Mouse (Mus musculus): ENCODE data around the gene Syk. TPM values are rescaled to one million over a fixed set of nuclear protein-coding genes. Genes with fewer than 3 reads are reported as not detected.

The Syk gene
- total RNA-seq (2017) = 99.6 and 106 TPM in 2 replicates

DNA sequence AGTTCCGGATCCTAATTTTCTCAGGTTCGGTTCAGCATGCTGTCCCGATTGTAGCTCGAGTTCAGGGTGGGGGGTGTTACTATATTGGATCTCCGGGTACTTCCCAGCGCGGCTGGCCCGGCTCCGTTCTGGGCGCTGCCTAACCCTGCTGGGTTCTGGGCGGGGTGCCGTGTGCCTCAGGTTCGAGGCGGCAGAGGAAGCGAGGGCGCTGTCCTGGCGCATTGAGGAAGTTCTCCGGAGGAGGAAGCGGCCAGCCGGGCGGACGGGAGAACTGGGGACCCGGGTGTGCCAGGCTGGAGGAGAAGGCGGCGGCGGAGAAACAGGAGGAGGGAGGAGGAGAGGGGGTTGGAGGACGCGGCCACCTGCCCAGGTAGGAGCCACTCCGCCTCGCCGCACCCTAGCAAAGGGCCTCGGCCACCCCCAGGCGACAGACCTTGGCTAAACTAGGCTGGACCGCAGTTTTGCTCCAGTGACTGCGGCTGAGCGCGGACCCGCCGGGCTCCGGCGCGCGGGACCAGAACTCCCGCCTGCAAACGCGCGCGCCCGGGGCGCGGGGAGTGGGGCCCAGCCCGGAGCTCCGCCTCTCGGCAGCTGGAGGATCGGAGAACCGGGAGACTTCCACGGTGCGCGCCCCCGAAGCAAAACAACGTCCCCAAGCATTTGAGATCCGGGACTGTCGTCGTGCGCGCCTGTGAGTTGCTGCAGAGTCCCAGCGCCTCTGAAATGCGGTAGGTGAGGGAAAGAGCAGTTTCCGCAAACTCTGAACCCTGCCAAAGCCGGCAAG lies at the start of gene Syk:
Gene Syk (plus strand): TSS at position 296 of the 784 bp plus-strand sequence.
- ATAC-seq (replicated peaks in 1 of 2; ENCODE audit: insufficient read depth in 1 of 2, low FRiP score in 2 of 2, low TSS enrichment in 1 of 2, low read depth in 1 of 2, poor library complexity in 2 of 2, severe bottlenecking in 2 of 2) = peak; percentile 61 to 81

DNA sequence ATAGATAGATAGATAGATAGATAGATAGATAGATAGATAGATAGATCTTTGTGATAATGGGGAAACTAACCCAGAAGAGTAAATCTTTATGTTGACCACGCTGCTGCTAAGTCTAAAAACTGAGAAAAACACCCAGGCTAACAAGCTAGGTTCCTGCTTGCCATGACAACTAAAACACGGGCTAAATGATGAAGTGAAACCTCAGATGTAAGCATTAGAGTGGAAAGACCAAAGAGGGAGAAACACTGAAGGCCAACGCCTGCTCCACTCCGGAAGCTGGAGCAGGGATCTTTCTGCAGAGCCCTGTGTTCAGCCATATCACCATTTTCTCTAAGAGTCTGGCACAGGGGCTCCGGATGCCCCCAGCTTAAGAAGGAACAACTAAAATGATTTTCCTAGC lies 49.3 kb upstream of the Syk start:
- ATAC-seq (replicated peaks in 1 of 2; ENCODE audit: insufficient read depth in 1 of 2, low FRiP score in 2 of 2, low TSS enrichment in 1 of 2, low read depth in 1 of 2, poor library complexity in 2 of 2, severe bottlenecking in 2 of 2) = no peak

DNA sequence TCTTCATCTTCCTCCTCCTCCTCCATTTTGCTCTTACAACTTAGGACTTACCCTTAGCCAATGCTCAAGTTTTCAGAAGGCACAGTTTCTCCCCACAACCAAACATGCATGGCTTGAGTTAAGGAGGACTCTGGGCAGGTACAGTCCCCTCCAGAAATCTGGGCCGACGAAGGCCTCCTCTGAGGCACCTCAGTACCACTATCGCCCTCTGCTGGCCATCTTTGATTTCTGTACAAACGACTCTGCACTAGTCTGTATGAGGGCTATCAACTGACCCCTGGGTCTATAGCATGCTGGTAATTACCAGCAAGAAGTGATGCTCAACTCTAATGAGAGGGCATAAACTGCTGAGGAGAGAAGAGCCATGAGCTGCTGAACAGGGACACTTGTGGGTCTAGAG lies 47.4 kb upstream of the Syk start:
- ATAC-seq (replicated peaks in 1 of 2; ENCODE audit: insufficient read depth in 1 of 2, low FRiP score in 2 of 2, low TSS enrichment in 1 of 2, low read depth in 1 of 2, poor library complexity in 2 of 2, severe bottlenecking in 2 of 2) = peak; percentile 50 to 62; a peak in 2 of 4 replicates

DNA sequence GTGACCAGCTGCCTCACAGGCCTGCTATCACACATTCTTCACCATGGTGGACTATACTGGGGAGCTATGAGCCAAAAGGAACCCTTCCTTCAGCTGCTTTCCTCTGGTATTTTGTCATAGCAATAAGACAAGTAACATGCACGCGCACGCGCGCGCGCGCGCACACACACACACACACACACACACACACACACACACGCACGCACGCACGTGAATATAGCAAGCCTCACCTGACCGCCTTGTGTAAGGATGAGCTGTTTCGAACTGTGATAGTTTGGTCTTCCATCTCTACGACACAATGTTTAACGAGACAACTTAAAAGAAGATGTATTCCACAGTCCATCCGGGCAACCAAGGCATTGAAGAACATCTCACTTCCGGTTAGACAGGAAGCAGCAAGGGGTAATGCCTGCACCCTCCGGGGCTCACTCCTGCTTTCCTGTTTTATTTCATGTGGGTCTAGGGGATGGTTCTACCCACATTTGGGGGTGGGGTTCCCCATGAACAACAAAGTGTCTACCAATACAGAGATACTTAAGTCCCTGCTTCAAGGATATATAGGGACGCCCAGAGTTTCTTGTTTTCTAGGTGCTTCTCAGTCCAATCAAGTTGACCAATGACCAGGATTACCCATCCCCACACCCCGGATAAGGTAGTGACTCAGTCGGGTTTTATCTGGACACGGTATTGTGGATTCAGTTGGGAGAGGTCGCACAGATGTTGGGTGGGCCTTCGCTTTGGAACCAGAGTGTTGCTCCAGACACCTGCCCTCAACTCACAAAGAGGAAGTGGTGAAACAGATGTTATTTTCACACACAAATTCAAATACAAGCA lies 45.0 kb upstream of the Syk start:
- ATAC-seq (replicated peaks in 1 of 2; ENCODE audit: insufficient read depth in 1 of 2, low FRiP score in 2 of 2, low TSS enrichment in 1 of 2, low read depth in 1 of 2, poor library complexity in 2 of 2, severe bottlenecking in 2 of 2) = peak in 1 of 2 experiments; percentile 58; a peak in 2 of 4 replicates

DNA sequence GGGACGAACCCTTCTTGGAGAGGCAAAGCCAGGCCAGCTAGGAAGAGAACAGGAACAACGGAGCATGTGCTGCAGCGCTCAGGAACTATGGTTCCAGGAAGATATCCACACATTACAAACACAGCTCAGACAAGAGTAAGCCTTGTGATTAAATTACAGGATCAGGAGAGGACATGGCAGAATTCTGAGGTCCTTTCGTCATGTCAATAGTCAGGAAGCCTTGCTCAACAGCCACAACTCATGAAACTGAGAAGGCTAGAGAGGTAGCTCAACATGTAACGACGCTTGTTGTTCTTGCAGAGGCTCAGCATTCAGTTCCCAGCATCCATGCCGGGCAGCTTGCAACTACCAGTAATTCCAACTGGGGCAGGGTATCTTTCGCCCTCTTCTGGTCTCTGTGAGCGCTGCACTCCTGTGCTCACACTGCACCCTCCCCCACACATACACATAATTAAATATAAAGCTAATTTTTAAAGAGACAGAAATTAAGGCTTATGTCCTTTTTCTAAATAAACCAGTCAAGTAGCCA lies 44.3 kb upstream of the Syk start:
- peak; percentile 13 to 46; a peak in 1 of 4 replicates for ATAC-seq (replicated peaks in 1 of 2; ENCODE audit: insufficient read depth in 1 of 2, low FRiP score in 2 of 2, low TSS enrichment in 1 of 2, low read depth in 1 of 2, poor library complexity in 2 of 2, severe bottlenecking in 2 of 2)

DNA sequence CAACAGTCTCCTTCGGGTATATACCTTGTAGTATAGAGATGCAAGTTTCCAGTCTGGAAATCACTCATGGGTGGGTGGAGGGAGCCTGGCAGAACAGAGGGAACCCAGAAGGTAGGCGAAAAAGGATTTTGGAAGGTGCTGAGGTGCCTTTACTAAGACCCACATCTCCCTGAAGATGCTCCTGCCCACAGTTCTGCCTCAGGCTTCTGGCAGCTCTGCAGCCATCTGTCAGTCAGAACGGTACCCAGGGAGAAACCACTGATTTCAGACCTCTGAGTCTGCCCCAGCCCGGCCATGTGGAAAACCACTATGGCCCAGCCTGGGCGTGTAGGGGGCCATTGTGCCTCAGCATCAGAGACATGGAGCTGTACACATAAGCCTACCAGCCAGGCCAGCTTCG lies 43.5 kb upstream of the Syk start:
- no peak for ATAC-seq (replicated peaks in 1 of 2; ENCODE audit: insufficient read depth in 1 of 2, low FRiP score in 2 of 2, low TSS enrichment in 1 of 2, low read depth in 1 of 2, poor library complexity in 2 of 2, severe bottlenecking in 2 of 2)

DNA sequence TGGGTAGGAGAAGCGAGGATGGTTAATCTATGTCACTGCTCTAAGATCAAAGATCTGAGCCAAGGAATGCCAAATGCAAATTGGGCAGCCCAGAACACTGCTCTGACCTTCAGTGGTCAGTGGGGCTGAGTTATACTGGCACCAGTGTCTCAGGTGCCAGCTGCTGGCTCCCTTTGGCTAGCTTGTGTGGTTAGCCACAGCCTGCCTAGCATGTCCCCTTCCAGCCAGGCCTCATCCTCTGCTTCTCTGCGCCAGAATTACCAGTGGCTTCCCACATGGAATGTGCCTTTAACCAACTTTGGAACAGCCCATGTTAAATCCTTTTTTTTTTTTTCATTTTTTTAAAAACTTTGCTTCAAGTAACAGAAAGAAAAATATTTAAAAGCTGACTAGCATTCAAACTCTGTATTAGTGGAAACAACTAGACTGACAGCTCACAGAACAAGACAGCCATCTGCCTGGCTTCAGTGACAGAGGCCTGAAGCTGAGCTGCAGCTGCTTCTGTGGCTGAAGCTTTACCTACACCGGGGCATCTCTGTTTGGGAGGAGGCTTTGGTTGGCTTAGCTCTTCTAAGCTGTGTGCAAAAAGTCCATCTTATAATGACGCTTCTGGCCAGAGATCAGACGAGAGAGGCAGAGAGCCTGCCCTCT lies 41.5 kb upstream of the Syk start:
- ATAC-seq (replicated peaks in 1 of 2; ENCODE audit: insufficient read depth in 1 of 2, low FRiP score in 2 of 2, low TSS enrichment in 1 of 2, low read depth in 1 of 2, poor library complexity in 2 of 2, severe bottlenecking in 2 of 2) = no peak

DNA sequence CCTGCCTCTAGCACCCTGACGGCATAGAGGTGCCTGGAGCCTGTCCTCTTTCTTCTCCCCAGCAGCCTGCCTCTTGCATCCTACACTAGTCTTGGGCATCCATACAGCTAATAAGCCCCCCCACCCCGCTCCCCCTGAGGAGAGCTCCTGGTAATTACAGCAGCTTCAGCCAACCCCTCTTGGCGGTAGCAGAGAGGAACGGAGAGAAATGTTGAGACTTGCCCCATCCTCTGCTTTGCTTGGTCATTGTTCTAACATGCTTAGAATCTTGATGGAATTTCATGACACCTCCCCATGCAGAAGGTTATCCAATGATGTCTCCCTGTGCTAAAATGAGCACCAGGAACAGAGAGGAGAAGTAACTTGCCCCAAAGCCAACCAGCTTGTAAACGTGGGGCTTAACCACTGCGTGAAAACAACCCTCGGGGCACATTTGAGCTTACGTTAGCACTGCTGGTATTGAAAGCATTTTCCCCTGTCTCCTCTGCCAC lies 40.9 kb upstream of the Syk start:
- no peak for ATAC-seq (replicated peaks in 1 of 2; ENCODE audit: insufficient read depth in 1 of 2, low FRiP score in 2 of 2, low TSS enrichment in 1 of 2, low read depth in 1 of 2, poor library complexity in 2 of 2, severe bottlenecking in 2 of 2)

DNA sequence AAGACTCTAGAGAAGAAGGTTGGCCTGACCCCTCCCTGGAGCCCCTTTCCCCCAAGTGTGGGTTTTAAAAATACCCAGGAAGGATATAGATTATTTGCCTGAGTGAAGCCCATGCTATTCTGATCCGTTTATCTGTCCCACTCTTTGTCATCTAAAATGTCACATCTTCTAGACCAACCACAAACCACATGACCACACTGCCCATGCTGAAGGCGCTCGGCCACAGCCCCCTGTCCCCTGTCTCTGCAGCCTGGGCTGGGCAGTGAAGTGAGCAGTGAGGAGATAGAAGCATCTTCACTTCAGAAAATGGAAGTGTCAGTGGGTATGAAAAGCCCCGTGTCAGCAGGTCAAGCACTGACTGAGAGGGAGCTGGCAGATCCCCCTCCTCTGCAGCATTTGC lies 40.3 kb upstream of the Syk start:
- no peak; a peak in 1 of 4 replicates for ATAC-seq (replicated peaks in 1 of 2; ENCODE audit: insufficient read depth in 1 of 2, low FRiP score in 2 of 2, low TSS enrichment in 1 of 2, low read depth in 1 of 2, poor library complexity in 2 of 2, severe bottlenecking in 2 of 2)

DNA sequence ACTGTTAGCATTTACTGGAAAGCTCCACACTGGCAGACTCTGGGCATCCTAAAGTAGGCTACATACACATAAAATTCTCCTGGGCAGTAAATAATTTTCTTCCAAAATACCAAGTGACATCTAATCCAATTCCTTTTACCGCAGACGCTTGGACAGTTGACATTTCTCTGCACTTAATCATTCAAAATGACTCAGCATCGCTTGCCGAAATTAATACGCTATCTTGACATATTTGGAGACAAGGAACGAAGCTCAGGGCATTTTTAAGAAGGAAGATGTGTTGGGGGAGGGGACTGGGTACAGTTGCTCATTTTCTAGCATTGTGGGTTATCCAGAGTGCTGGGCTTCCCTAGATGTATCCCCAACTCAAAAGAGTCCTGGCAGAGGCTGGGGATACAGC lies 36.7 kb upstream of the Syk start:
- no peak for ATAC-seq (replicated peaks in 1 of 2; ENCODE audit: insufficient read depth in 1 of 2, low FRiP score in 2 of 2, low TSS enrichment in 1 of 2, low read depth in 1 of 2, poor library complexity in 2 of 2, severe bottlenecking in 2 of 2)

DNA sequence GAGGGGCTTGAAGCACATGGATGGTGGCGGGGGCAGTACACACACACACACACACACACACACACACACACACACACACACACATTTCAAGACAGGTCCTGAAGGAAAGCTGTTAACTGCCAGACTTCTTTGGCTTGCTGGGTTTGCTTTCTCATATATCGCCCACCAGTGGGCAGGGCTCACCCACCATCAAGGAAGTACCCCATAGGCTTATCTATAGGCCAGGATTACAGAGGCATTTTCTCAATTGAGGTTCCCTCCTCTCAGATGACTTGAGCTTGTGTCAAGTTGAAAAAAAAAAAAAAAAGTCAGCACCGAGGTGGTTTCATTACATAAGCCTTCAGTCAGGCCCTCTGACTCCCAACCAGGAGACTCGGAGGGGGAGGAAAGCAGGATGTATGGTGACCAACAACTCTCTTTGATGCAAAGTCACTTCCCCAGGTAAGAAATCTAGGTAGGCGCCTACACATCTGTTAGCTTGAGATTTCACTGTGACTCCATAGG lies 32.2 kb upstream of the Syk start:
- peak; percentile 30 to 34 for ATAC-seq (replicated peaks in 1 of 2; ENCODE audit: insufficient read depth in 1 of 2, low FRiP score in 2 of 2, low TSS enrichment in 1 of 2, low read depth in 1 of 2, poor library complexity in 2 of 2, severe bottlenecking in 2 of 2)

DNA sequence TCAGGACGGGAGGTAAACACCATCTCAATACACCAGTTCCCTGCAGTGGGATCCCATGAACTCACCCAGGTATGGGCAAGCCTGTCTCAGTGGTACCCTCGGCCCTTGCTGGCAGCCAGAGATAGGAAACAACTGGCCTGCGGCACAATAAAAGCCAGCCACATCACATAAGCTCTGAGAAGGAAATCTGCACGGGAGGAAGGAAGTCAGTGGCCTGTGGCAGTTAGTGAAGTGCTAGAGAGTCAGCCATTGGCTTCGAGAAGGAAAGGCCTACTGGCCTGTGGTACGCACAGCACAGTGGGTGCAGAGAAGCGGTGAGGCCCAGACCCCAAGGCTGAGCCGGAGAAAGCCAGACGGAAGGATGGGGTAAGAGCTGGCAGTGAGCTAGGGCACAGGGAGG lies 31.7 kb upstream of the Syk start:
- peak; percentile 94 to 97 for ATAC-seq (replicated peaks in 1 of 2; ENCODE audit: insufficient read depth in 1 of 2, low FRiP score in 2 of 2, low TSS enrichment in 1 of 2, low read depth in 1 of 2, poor library complexity in 2 of 2, severe bottlenecking in 2 of 2)

DNA sequence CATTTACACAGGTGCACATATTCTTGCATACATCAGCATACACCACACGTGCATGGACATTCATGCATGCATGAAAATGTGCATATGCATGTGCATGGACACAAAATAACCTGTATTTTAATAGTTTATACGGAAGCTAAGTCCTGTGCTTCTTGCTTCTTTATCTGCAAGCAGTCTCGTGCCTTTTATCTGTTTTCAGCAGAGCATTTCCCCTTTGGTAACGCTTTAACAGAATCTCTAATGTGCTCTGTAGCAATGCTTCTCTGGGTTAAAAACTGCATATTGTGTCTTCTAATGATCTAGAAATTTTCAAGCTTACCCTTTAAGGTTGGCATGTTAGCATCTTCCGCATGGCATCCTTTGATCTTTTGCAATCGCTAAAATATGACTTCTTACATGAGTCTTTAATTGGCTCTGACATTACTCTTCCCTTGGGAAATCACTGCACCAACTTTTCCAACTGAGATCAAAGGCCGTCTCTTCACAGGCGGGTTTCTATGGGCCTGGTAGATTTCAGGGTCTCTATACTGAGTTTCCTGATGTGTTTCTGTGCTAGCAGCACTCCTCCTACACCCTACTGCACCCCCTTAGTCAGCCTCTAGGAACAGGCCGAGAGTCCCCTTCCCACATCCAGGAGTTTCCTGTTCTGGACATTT lies 30.0 kb upstream of the Syk start:
- no peak for ATAC-seq (replicated peaks in 1 of 2; ENCODE audit: insufficient read depth in 1 of 2, low FRiP score in 2 of 2, low TSS enrichment in 1 of 2, low read depth in 1 of 2, poor library complexity in 2 of 2, severe bottlenecking in 2 of 2)

DNA sequence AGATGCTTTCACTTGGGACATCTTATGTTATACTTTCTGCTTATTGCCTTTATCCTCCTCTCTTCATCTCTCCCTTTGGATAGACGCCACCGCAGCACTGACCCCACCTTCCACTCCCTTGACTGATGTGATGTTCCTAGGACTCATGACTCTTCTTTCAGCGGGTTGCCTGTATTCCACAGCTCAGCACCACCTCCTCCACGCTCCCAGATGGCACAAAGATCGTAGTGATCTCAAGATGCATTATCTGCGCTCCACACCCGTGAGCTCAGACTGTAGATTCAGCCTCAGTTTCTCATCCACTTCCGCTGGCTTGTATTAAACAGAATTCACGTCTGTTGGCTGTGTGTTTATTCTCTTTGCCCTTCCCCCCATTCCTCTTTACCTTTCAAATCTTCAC lies 28.3 kb upstream of the Syk start:
- no peak for ATAC-seq (replicated peaks in 1 of 2; ENCODE audit: insufficient read depth in 1 of 2, low FRiP score in 2 of 2, low TSS enrichment in 1 of 2, low read depth in 1 of 2, poor library complexity in 2 of 2, severe bottlenecking in 2 of 2)

DNA sequence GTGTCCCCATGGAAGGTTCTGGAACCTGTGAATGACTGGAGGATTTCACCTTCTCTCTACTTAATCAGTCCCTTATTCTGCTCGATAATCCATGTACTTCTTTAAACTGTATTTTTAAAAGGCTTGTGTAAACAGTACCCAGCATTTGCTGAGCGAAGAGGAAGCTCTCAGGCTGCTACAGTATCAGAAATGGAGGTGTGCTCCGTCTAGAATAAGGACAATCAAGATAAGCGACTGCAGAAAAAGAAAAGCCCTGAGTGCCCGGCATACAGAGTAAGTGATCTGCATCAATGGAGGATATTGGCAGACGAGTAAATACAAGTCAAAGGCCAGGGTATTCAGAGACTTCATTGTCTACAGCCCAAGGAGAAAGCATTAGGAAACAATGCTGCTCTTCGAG lies 25.6 kb upstream of the Syk start:
- no peak for ATAC-seq (replicated peaks in 1 of 2; ENCODE audit: insufficient read depth in 1 of 2, low FRiP score in 2 of 2, low TSS enrichment in 1 of 2, low read depth in 1 of 2, poor library complexity in 2 of 2, severe bottlenecking in 2 of 2)

DNA sequence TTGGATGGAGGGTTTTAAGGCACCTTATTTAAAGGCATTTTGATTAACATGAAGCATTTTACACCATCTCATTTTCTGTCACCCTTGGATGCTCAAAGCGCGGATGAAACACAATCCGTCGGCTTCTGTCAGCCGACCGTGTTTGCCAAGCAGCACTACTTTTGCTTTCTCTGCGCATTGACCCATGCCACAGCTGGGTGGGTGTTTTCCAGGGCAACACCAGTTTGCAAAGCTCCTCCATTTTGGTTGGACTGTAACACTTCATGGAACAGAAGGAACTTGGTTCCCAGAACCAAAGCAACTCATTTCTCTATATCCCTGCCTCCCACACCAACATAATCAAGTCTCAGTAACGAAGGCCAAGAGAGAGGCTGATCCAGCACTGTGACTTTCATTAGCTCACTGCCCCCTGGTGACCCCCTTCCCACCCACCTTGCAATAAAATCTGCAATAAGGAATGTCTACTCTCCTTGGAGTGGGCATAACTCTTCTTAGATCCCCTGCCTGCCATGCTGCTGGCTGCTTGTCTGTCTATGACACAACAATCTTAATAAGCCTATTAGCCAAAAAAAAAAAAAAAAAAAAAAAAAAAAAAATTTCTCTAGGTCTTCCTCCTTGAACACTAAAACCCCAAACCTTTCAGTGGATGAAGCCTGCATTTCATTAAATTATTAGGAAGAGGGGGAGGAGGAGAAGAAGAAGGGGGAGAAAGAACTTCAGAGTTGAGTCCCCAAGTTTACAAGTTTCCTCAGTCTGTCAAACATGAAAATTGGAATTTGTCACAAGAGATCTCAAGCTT lies 21.4 kb upstream of the Syk start:
- no peak for ATAC-seq (replicated peaks in 1 of 2; ENCODE audit: insufficient read depth in 1 of 2, low FRiP score in 2 of 2, low TSS enrichment in 1 of 2, low read depth in 1 of 2, poor library complexity in 2 of 2, severe bottlenecking in 2 of 2)

Measured in hematopoietic stem cell, adult 5-6 weeks (primary cell).